Mouse (Mus musculus): ENCODE measurements around the gene Ermap. TPM values are rescaled to one million over a fixed set of nuclear protein-coding genes. Genes with fewer than 3 reads are reported as not detected.
A peak's percentile ranks its signal among the peaks of the same experiment; 100 is the strongest.

Ermap gene
- polyA plus RNA-seq, 1 experiment from 2014 or later: 2.6 TPM

- 75% methylated on average over 8 of the region's 8 CpGs for WGBS
Measured at GRCm38 (mm10) chr4:119216667-119217066, 26.9 kb upstream of the Ermap start.

DNA sequence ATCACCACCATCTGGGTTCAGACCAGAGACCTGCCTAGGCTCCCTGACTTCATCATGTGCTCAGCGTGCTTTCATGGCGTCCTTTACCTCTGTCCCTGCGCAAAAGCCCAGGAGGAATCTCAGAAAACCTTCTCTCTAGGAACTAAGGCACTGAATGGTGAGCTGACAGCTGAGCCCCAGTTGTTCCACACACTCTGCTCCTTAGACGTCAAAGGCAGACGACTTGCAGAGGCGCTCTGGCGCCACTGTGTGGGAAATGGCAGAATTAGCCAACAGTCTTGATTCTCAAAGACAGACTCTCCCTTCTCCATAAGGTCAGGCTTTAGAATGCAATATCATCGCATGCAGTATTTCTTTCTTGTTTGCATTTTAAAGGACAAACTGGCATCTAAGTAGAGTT, 14.9 kb upstream of the Ermap start:
- ATAC-seq (ENCODE audit: insufficient number of reproducible peaks, insufficient read depth, low FRiP score, low TSS enrichment, low read depth): no peak
- Histone ChIP-seq H3K4me2 (no peak overlapping the region), H3K36me3 (peaks cover 20% of the 10 kb centered on the region), H3K27ac (no peak overlapping the region), H3K9me3 (no peaks in the 10 kb centered on the region), H3K4me3 (no peak overlapping the region), H3K27me3 (no peaks in the 10 kb centered on the region), H3K4me1 (no peaks in the 10 kb centered on the region), H3K9ac (no peak overlapping the region)
- 12% methylated on average over 8 of the region's 8 CpGs for WGBS

More at GRCm38 (mm10) chr4:119216667-119217066, 26.9 kb upstream of the Ermap start:
- no peak for ATAC-seq (ENCODE audit: insufficient number of reproducible peaks, insufficient read depth, low FRiP score, low TSS enrichment, low read depth)
- Histone ChIP-seq H3K4me3 (no peak overlapping the region), H3K36me3 (no peaks in the 10 kb centered on the region), H3K9ac (no peak overlapping the region), H3K9me3 (no peaks in the 10 kb centered on the region), H3K4me2 (no peak overlapping the region), H3K4me1 (peaks cover 8% of the 10 kb centered on the region), H3K27ac (no peak overlapping the region), H3K27me3 (no peaks in the 10 kb centered on the region)

DNA sequence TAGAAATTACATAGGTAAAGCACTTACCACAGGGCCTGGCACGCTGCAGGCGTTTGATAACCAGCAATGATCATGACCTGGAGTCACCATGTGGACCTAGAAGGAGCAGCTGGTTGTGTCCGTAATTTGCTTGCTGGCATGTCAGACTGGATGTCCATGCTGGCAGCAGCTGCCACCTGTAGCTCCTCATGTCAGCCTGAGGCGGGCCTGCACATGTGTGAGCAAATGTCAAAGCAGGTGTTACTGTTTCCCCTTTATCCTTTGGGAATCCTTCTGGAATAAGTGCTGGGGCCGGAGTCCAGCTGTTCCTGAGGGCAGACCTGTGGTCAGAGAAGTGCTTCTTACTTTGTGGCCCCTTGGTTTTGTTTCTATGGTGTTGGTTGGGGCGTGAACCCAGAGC, 8.3 kb upstream of the Ermap start:
- Histone ChIP-seq H3K27me3 (no peaks in the 10 kb centered on the region), H3K4me1 (peaks cover 20% of the 10 kb centered on the region), H3K4me3 (no peak overlapping the region), H3K27ac (no peak overlapping the region), H3K36me3 (peaks cover 37% of the 10 kb centered on the region), H3K9me3 (no peaks in the 10 kb centered on the region), H3K9ac (no peak overlapping the region), H3K4me2 (no peak overlapping the region)
- WGBS: 87% methylated on average over 6 of the region's 6 CpGs
- ATAC-seq (ENCODE audit: insufficient number of reproducible peaks, insufficient read depth, low FRiP score, low TSS enrichment, low read depth): no peak

GRCm38 (mm10) chr4:119195582-119196320, 5.9 kb upstream of the Ermap start:
- 5% methylated on average over 18 of the region's 18 CpGs for WGBS
- Histone ChIP-seq H3K4me3 (peak overlapping the region; percentile 79), H3K27ac (peak overlapping the region; percentile 91), H3K27me3 (no peaks in the 10 kb centered on the region), H3K9me3 (no peaks in the 10 kb centered on the region), H3K4me1 (peaks cover 20% of the 10 kb centered on the region), H3K36me3 (peaks cover 23% of the 10 kb centered on the region), H3K9ac (peak overlapping the region; percentile 91), H3K4me2 (peak overlapping the region; percentile 64)
- no peak for ATAC-seq (ENCODE audit: insufficient number of reproducible peaks, insufficient read depth, low FRiP score, low TSS enrichment, low read depth)

DNA sequence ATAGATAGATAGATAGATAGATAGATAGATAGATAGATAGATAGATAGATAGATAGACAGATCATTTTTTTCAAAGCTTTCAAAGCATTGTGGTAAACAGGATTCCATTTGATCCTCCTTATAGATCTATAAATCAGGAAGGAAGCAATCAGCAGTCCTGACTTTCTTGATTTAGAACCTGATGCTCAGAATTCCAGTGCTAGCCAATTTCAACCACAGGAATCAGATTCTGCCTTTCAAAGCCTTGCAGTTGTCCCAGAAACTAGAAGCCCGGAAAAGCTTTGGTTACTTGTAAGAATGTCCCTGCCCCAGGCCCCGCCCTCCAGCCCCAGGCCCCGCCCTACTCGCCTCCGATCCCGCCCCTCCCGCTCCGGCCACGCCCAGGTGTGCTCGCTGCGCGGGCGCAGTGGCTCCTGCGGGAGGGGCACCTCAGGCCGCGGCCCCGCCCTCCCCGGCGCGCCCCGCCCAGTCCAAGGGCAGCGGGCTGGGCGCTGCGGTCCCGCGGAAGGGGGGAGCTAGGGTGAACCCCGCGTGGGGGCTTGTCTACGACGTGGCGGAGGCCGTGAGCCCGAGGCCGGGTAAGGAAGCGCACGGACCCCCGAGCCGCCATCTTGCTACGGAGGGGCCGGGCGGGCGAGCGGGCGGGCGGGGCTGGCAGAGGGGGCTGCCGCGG, 5.2 kb upstream of the Ermap start, which contains the start of gene Svbp:
Svbp (plus strand) TSS at position 398 of the 673 bp plus-strand sequence.
- Histone ChIP-seq H3K9me3 (no peaks in the 10 kb centered on the region), H3K4me2 (peak within 1 kb of the TSS; percentile 64), H3K27me3 (no peaks in the 10 kb centered on the region), H3K4me1 (peaks cover 20% of the 10 kb centered on the region), H3K36me3 (peaks cover 17% of the 10 kb centered on the region), H3K4me3 (peak within 1 kb of the TSS; percentile 79), H3K9ac (peak within 1 kb of the TSS; percentile 91), H3K27ac (peak within 1 kb of the TSS; percentile 91)
- peak; percentile 91 for ATAC-seq (ENCODE audit: insufficient number of reproducible peaks, insufficient read depth, low FRiP score, low TSS enrichment, low read depth)
- 0% methylated on average over 47 of the region's 47 CpGs for WGBS

- no peak for ATAC-seq (ENCODE audit: insufficient number of reproducible peaks, insufficient read depth, low FRiP score, low TSS enrichment, low read depth)
- 0 out of 2 replicates have a peak, but pooled peaks cover 7% of the 10 kb centered on the region for H3K27me3 ChIP-seq
- no peak overlapping the region for H3K9ac ChIP-seq
- H3K4me1 ChIP-seq: peaks cover 16% of the 10 kb centered on the region
- peaks cover 4% of the 10 kb centered on the region for H3K36me3 ChIP-seq
- H3K4me2 ChIP-seq: no peak overlapping the region
- no peak overlapping the region for H3K4me3 ChIP-seq
- no peak overlapping the region for H3K27ac ChIP-seq
- no peaks in the 10 kb centered on the region for H3K9me3 ChIP-seq
- 90% methylated on average over 4 of the region's 4 CpGs for WGBS
Measured at GRCm38 (mm10) chr4:119192757-119193156, 2.9 kb upstream of the Ermap start.

DNA sequence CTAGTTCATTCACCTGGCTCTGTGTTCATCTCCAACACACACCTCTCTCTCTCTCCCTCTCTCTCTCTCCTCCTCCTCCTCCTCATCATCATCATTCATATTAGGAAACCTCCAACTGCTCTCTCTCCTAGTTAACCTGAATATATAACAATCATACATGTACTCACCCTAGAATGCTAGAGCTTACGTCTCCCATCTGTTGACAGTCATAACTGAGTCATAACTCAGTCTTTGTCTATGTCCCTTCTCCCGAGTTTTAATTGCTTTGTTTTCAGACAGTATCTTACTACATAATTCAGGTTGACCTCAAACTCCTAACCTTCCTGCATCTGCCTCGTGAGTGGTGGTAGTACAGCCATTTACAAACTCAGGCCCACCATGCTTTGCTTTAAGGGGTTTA, 1.5 kb upstream of the Ermap start:
- H3K9ac ChIP-seq: no peak overlapping the region
- no peaks in the 10 kb centered on the region for H3K36me3 ChIP-seq
- 68% methylated on average over 3 of the region's 3 CpGs for WGBS
- H3K4me1 ChIP-seq: peaks cover 3% of the 10 kb centered on the region
- no peak overlapping the region for H3K4me3 ChIP-seq
- H3K9me3 ChIP-seq: no peaks in the 10 kb centered on the region
- H3K4me2 ChIP-seq: no peak overlapping the region
- no peak for ATAC-seq (ENCODE audit: insufficient number of reproducible peaks, insufficient read depth, low FRiP score, low TSS enrichment, low read depth)
- H3K27ac ChIP-seq: no peak overlapping the region
- 0 out of 2 replicates have a peak, but pooled peaks cover 7% of the 10 kb centered on the region for H3K27me3 ChIP-seq

- ATAC-seq (ENCODE audit: insufficient number of reproducible peaks, insufficient read depth, low FRiP score, low TSS enrichment, low read depth): no peak
- no peak overlapping the region for H3K27ac ChIP-seq
- H3K27me3 ChIP-seq: 0 out of 2 replicates have a peak, but pooled peaks cover 7% of the 10 kb centered on the region
- 83% methylated on average over 8 of the region's 8 CpGs for WGBS
- H3K4me3 ChIP-seq: no peak overlapping the region
- H3K36me3 ChIP-seq: no peaks in the 10 kb centered on the region
- no peak overlapping the region for H3K9ac ChIP-seq
- no peaks in the 10 kb centered on the region for H3K9me3 ChIP-seq
- no peaks in the 10 kb centered on the region for H3K4me1 ChIP-seq
- H3K4me2 ChIP-seq: no peak overlapping the region
Measured at GRCm38 (mm10) chr4:119190618-119191017, 807 bp upstream of the Ermap start.

GRCm38 (mm10) chr4:119189392-119189791, 419 bp downstream of the Ermap start:
- WGBS: 77% methylated on average over 6 of the region's 6 CpGs
- H3K9ac ChIP-seq: no peak overlapping the region
- H3K4me1 ChIP-seq: no peaks in the 10 kb centered on the region
- H3K27ac ChIP-seq: no peak overlapping the region
- no peak for ATAC-seq (ENCODE audit: insufficient number of reproducible peaks, insufficient read depth, low FRiP score, low TSS enrichment, low read depth)
- H3K36me3 ChIP-seq: no peaks in the 10 kb centered on the region
- H3K4me2 ChIP-seq: no peak overlapping the region
- H3K9me3 ChIP-seq: no peaks in the 10 kb centered on the region
- no peak overlapping the region for H3K4me3 ChIP-seq
- 0 out of 2 replicates have a peak, but pooled peaks cover 7% of the 10 kb centered on the region for H3K27me3 ChIP-seq

GRCm38 (mm10) chr4:119188060-119188785, 1.6 kb downstream of the Ermap start:
- 53% methylated on average over 11 of the region's 11 CpGs for WGBS
- H3K4me3 ChIP-seq: no peak overlapping the region
- 0 out of 2 replicates have a peak, but pooled peaks cover 7% of the 10 kb centered on the region for H3K27me3 ChIP-seq
- no peaks in the 10 kb centered on the region for H3K4me1 ChIP-seq
- H3K9me3 ChIP-seq: no peaks in the 10 kb centered on the region
- ATAC-seq (ENCODE audit: insufficient number of reproducible peaks, insufficient read depth, low FRiP score, low TSS enrichment, low read depth): no peak
- H3K9ac ChIP-seq: no peak overlapping the region
- no peaks in the 10 kb centered on the region for H3K36me3 ChIP-seq
- H3K4me2 ChIP-seq: no peak overlapping the region
- H3K27ac ChIP-seq: no peak overlapping the region

- Histone ChIP-seq H3K4me2 (no peak overlapping the region), H3K27me3 (0 out of 2 replicates have a peak, but pooled peaks cover 7% of the 10 kb centered on the region), H3K36me3 (no peaks in the 10 kb centered on the region), H3K4me1 (no peaks in the 10 kb centered on the region), H3K9me3 (no peaks in the 10 kb centered on the region), H3K4me3 (no peak overlapping the region), H3K9ac (no peak overlapping the region), H3K27ac (no peak overlapping the region)
- WGBS: 85% methylated on average over 4 of the region's 4 CpGs
- no peak for ATAC-seq (ENCODE audit: insufficient number of reproducible peaks, insufficient read depth, low FRiP score, low TSS enrichment, low read depth)
Measured at GRCm38 (mm10) chr4:119185771-119186170, 4.0 kb downstream of the Ermap start.

Measured in embryonic facial prominence, embryonic 13.5 days (tissue).